In the genomic region with DNA sequence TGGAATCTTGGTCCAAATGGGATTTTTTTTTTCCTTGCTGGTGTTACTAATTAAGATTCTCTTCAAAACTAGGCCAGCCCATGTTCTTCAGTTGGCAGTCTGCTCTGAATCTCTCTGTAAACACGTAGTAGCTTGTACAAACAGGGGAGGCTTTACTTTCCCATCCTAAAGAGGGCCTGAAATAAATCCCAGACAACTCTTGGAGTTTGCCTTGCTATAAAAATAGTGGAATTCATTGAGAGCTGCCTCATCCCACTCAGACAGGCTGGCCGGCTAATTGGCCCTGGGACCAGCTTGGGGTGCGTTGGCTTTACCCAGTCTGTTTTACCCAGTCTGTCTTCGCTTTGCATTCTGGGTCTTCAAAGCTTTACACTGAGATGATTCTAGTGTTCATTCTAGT, we compare ENCODE assay signal across 22 mouse cellular contexts.
DNase-seq lines count a peak whose midpoint lies in the region; ATAC-seq and TF ChIP-seq lines count a peak whose summit lies in the region.
"Had no signal": no experiment of that assay in that cellular context is flagged by ENCODE, and none has a peak within 500 bp of the region (broad histone marks: within the 10 kb centered on the region; RNA-seq: fewer than 3 reads in every experiment).

No protein-coding gene starts in this region.

- no peaks in the 10 kb centered on the region for H3K9me3 ChIP-seq in forebrain, embryonic 14.5 days (replicated peaks; ENCODE audit: control insufficient read depth, low read length)
- H3K9me3 ChIP-seq in forebrain, embryonic 13.5 days (replicated peaks): no peaks in the 10 kb centered on the region
- no peaks in the 10 kb centered on the region for H3K9me3 ChIP-seq in lung, postnatal 0 days (ENCODE audit: low read length)
- no peaks in the 10 kb centered on the region for H3K9me3 ChIP-seq in heart, embryonic 10.5 days
- H3K9me3 ChIP-seq: embryonic facial prominence, embryonic 13.5 days; heart, embryonic 15.5 days; midbrain, embryonic 15.5 days had no signal

- intact Hi-C loops in left cerebral cortex, postnatal 36 days (cut with DNase I): no loop called here

- TF ChIP-seq EP300 in lung, postnatal 0 days (IDR thresholded peaks at IDR 0.05): no peak

- DNase-seq in forebrain, embryonic 14.5 days (ENCODE audit: low spot score): peak; percentile 27
- DNase-seq in lung, postnatal 10 days: peak; percentile 19
- DNase-seq in lung, postnatal 0 days (ENCODE audit: low spot score): no peak
- peak; percentile 47 to 49 for DNase-seq in left cerebral cortex, postnatal 36 days (ENCODE audit: low spot score in 2 of 2)
- DNase-seq in telencephalon, adult 2 months (ENCODE audit: low read depth, low spot score): peak; percentile 79
- DNase-seq in heart, embryonic 10.5 days (ENCODE audit: low spot score): no peak
- DNase-seq in MN1 (ENCODE audit: low spot score): no peak
- DNase-seq: cerebellum, adult 11-12 months; gastrocnemius, adult 2 months; heart, adult 18-20 months; kidney, adult 18-20 months; kidney, postnatal 10 days; lung, adult 18-20 months; retina, postnatal 1 day; thymus, postnatal 36 days had no signal

- no peaks in the 10 kb centered on the region for H3K36me3 ChIP-seq in forebrain, embryonic 14.5 days (ENCODE audit: control insufficient read depth, insufficient read depth, low read length)
- H3K36me3 ChIP-seq in forebrain, embryonic 13.5 days (ENCODE audit: poor library complexity, severe bottlenecking): no peaks in the 10 kb centered on the region
- no peaks in the 10 kb centered on the region for H3K36me3 ChIP-seq in lung, postnatal 0 days (ENCODE audit: insufficient read depth, low read length)
- H3K36me3 ChIP-seq in heart, embryonic 10.5 days: no peaks in the 10 kb centered on the region
- H3K36me3 ChIP-seq: embryonic facial prominence, embryonic 13.5 days; G1E; heart, embryonic 15.5 days; midbrain, embryonic 15.5 days had no signal

- H3K27ac ChIP-seq in forebrain, embryonic 14.5 days (ENCODE audit: low read depth, low read length): no peak overlapping the region
- H3K27ac ChIP-seq in forebrain, embryonic 13.5 days: no peak overlapping the region
- no peak overlapping the region for H3K27ac ChIP-seq in lung, postnatal 0 days (ENCODE audit: low read length)
- no peak overlapping the region for H3K27ac ChIP-seq in heart, embryonic 10.5 days
- H3K27ac ChIP-seq: embryonic facial prominence, embryonic 13.5 days; gastrocnemius, adult 2 months; heart, embryonic 15.5 days; macrophage; midbrain, embryonic 15.5 days had no signal

- no peak for ATAC-seq in forebrain, embryonic 14.5 days
- ATAC-seq in forebrain, embryonic 13.5 days: no peak
- ATAC-seq in lung, postnatal 0 days: no peak
- ATAC-seq: CD4-positive, CD25-positive, alpha-beta regulatory T cell, adult 4 months; midbrain, embryonic 15.5 days had no signal

- no peak overlapping the region for H3K4me3 ChIP-seq in forebrain, embryonic 14.5 days (ENCODE audit: low read depth, low read length)
- H3K4me3 ChIP-seq in forebrain, embryonic 13.5 days: no peak overlapping the region
- no peak overlapping the region for H3K4me3 ChIP-seq in lung, postnatal 0 days (ENCODE audit: low read depth, low read length)
- H3K4me3 ChIP-seq in heart, embryonic 10.5 days: no peak overlapping the region
- H3K4me3 ChIP-seq: embryonic facial prominence, embryonic 13.5 days; gastrocnemius, adult 2 months; heart, embryonic 15.5 days; midbrain, embryonic 15.5 days had no signal

- H3K4me2 ChIP-seq in forebrain, embryonic 14.5 days (ENCODE audit: low read length): no peak overlapping the region
- H3K4me2 ChIP-seq in forebrain, embryonic 13.5 days: no peak overlapping the region
- no peak overlapping the region for H3K4me2 ChIP-seq in lung, postnatal 0 days (replicated peaks; ENCODE audit: low read depth, low read length)
- H3K4me2 ChIP-seq: embryonic facial prominence, embryonic 13.5 days; heart, embryonic 15.5 days; midbrain, embryonic 15.5 days had no signal

- no peaks in the 10 kb centered on the region for H3K4me1 ChIP-seq in forebrain, embryonic 14.5 days (ENCODE audit: control insufficient read depth, insufficient read depth, low read length)
- H3K4me1 ChIP-seq in forebrain, embryonic 13.5 days: no peaks in the 10 kb centered on the region
- H3K4me1 ChIP-seq in lung, postnatal 0 days (ENCODE audit: insufficient read depth, low read depth, low read length): no peaks in the 10 kb centered on the region
- no peaks in the 10 kb centered on the region for H3K4me1 ChIP-seq in heart, embryonic 10.5 days
- H3K4me1 ChIP-seq: embryonic facial prominence, embryonic 13.5 days; heart, embryonic 15.5 days; midbrain, embryonic 15.5 days had no signal

- no peak for TF ChIP-seq CTCF in lung, postnatal 0 days (IDR thresholded peaks at IDR 0.05)

- no peaks in the 10 kb centered on the region for H3K27me3 ChIP-seq in forebrain, embryonic 14.5 days (replicated peaks; ENCODE audit: control insufficient read depth, insufficient read depth, low read length)
- no peaks in the 10 kb centered on the region for H3K27me3 ChIP-seq in forebrain, embryonic 13.5 days
- H3K27me3 ChIP-seq in lung, postnatal 0 days (replicated peaks; ENCODE audit: insufficient read depth, low read length): no peaks in the 10 kb centered on the region
- H3K27me3 ChIP-seq in heart, embryonic 10.5 days (ENCODE audit: insufficient read depth, poor library complexity, severe bottlenecking): no peaks in the 10 kb centered on the region
- H3K27me3 ChIP-seq: embryonic facial prominence, embryonic 13.5 days; heart, embryonic 15.5 days; midbrain, embryonic 15.5 days had no signal

- no peak overlapping the region for H3K9ac ChIP-seq in forebrain, embryonic 14.5 days (ENCODE audit: low read length)
- no peak overlapping the region for H3K9ac ChIP-seq in forebrain, embryonic 13.5 days
- H3K9ac ChIP-seq in lung, postnatal 0 days (replicated peaks; ENCODE audit: low read depth): no peak overlapping the region
- H3K9ac ChIP-seq: embryonic facial prominence, embryonic 13.5 days; heart, embryonic 15.5 days; midbrain, embryonic 15.5 days had no signal

- 90% methylated on average over 4 of the region's 4 CpGs for WGBS in forebrain, embryonic 14.5 days
- 91% methylated on average over 4 of the region's 4 CpGs for WGBS in forebrain, embryonic 13.5 days
- 79% methylated on average over 4 of the region's 4 CpGs for WGBS in lung, postnatal 0 days
- WGBS in heart, embryonic 10.5 days: 88% methylated on average over 4 of the region's 4 CpGs

Comparison
In these comparisons a context has a peak if more than half of its experiments do, and no peak if none do; other contexts are left out.
1. DNase-seq: peak in forebrain, embryonic 14.5 days (single experiment), lung, postnatal 10 days (single experiment), left cerebral cortex, postnatal 36 days (2 of 2) and telencephalon, adult 2 months (single experiment); none in lung, postnatal 0 days (single experiment), heart, embryonic 10.5 days (single experiment) and MN1 (single experiment).